Mouse (Mus musculus) bone marrow macrophage, adult 2 months (primary cell): ENCODE data around the gene Myct1.

ENCODE experiments used
- CTCF ChIP-seq: IDR thresholded peaks from 2 replicates; pipeline ENCODE4 v1.5.1; 2012; ENCODE audit warnings: low read depth, mild to moderate bottlenecking, low read length, moderate library complexity
- POLR2A ChIP-seq: IDR thresholded peaks from 2 replicates; pipeline ENCODE4 v1.6.1; 2012; ENCODE audit warnings: mild to moderate bottlenecking, low read depth, low read length, borderline replicate concordance

DNA sequence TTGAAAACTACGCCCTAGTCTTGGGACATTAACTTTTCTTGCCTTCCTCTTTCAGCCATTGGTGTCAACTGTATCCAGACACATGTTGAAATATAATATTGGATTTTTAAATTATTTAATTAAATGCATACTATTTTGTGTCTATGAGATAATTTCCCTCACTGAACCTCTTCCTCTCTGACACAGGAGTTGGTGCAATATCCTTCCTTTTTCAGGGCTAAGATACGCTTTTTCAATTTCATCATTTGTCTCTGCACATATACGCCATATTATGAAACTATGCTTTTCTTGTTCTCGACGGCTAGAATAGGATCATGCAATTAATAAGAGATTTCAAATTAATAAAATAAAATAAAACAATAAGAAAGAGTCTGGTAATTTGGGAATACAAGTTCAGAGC, 47.1 kb upstream of the Myct1 start:
- TF ChIP-seq POLR2A (no peak), CTCF (no peak)
